Mouse (Mus musculus): ENCODE measurements around the gene Gtf2h3. TPM values are rescaled to one million over a fixed set of nuclear protein-coding genes. Genes with fewer than 3 reads are reported as not detected.

Gtf2h3 gene
- total and polyA plus RNA-seq, 3 experiments, result 51.9 to 84.9 (median 58.2) TPM

- dilution Hi-C loops (cut with MboI; ENCODE audit: extremely low pct_ligation_motif_present, extremely low pct_unique_long_range_greater_than_20kb, low sequenced_read_pairs), result no loop called here
- Histone ChIP-seq H3K27ac (ENCODE audit: insufficient read depth, low read depth) (no peak overlapping the region), H3K4me1 (ENCODE audit: control insufficient read depth in 1 of 2, insufficient read depth in 2 of 2) (no peaks in the 10 kb centered on the region), H3K79me2 (replicated peaks; ENCODE audit: control insufficient read depth, extremely low read depth, insufficient read depth, poor library complexity, severe bottlenecking) (no peaks in the 10 kb centered on the region), H3K4me2 (ENCODE audit: insufficient read depth, low read depth, poor library complexity, severe bottlenecking) (no peak overlapping the region), H3K9me3 (replicated peaks; ENCODE audit: low read length) (no peaks in the 10 kb centered on the region), H3K27me3 (replicated peaks) (no peaks in the 10 kb centered on the region), H3K4me3 (replicated peaks in 1 of 3; ENCODE audit: low read depth in 2 of 3, low read length in 2 of 3, poor library complexity in 1 of 3) (no peak overlapping the region), H3K36me3 (replicated peaks in 1 of 2; ENCODE audit: control insufficient read depth in 1 of 2, insufficient read depth in 1 of 2, low read length in 1 of 2) (peaks cover 89 to 99% of the 10 kb centered on the region in 2 experiments), H3K9ac (ENCODE audit: insufficient read depth, low read depth) (no peak overlapping the region)
- in situ Hi-C loops (cut with MboI; ENCODE audit: low pct_ligation_motif_present, low pct_unique_long_range_greater_than_20kb, low sequenced_read_pairs), result no loop called here
- TF ChIP-seq NELFE (IDR thresholded peaks at IDR 0.05; ENCODE audit: low read depth, low read length), result no peak
- 0 out of 2 replicates have a peak, but pooled peaks have one; percentile 35 for TF ChIP-seq POLR2AphosphoS2 (IDR thresholded peaks at IDR 0.05; ENCODE audit: low read depth, low read length)
- DNase-seq (ENCODE audit: extremely low read depth), result no peak
Measured at GRCm38 (mm10) chr5:124571068-124571467, 7.9 kb upstream of the Gtf2h3 start.

- TF ChIP-seq ELF1 (IDR thresholded peaks at IDR 0.05; ENCODE audit: low read depth, low read length) (no peak), JUND (conservative IDR thresholded peaks at IDR 0.05; ENCODE audit: low read depth, low read length) (no peak), POLR2AphosphoS2 (IDR thresholded peaks at IDR 0.05; ENCODE audit: low read depth, low read length) (no peak), TCF12 (IDR thresholded peaks at IDR 0.05; ENCODE audit: low read depth, low read length) (no peak), MXI1 (IDR thresholded peaks at IDR 0.05; ENCODE audit: low read depth, low read length) (no peak), TBP (conservative IDR thresholded peaks at IDR 0.05; ENCODE audit: low read depth, low read length) (no peak), ZKSCAN1 (IDR thresholded peaks at IDR 0.05; ENCODE audit: borderline replicate concordance, low read depth, low read length) (no peak), MAFK (IDR thresholded peaks at IDR 0.05; ENCODE audit: insufficient replicate concordance, low read length) (no peak), MYC (IDR thresholded peaks at IDR 0.05; ENCODE audit: low read depth, low read length) (no peak), SMC3 (IDR thresholded peaks at IDR 0.05; ENCODE audit: low read depth, low read length) (no peak), E2F4 (IDR thresholded peaks at IDR 0.05; ENCODE audit: insufficient replicate concordance, low read depth, low read length) (no peak), NRF1 (IDR thresholded peaks at IDR 0.05; ENCODE audit: low read depth, low read length) (no peak), ZNF384 (IDR thresholded peaks at IDR 0.05; ENCODE audit: low read depth, low read length) (no peak), IRF4 (IDR thresholded peaks at IDR 0.05; ENCODE audit: low read depth, low read length) (no peak), RAD21 (IDR thresholded peaks at IDR 0.05; ENCODE audit: low read depth, low read length) (no peak)
- no peak for DNase-seq (ENCODE audit: extremely low read depth)
- no peak overlapping the region for H3K9ac ChIP-seq (ENCODE audit: insufficient read depth, low read depth)
- H3K4me2 ChIP-seq (ENCODE audit: insufficient read depth, low read depth, poor library complexity, severe bottlenecking), result no peak overlapping the region
- H3K4me1 ChIP-seq (ENCODE audit: control insufficient read depth in 1 of 2, insufficient read depth in 2 of 2), result peaks cover 7 to 26% of the 10 kb centered on the region in 2 experiments; a peak in 3 of 4 replicates
- dilution Hi-C loops (cut with MboI; ENCODE audit: extremely low pct_ligation_motif_present, extremely low pct_unique_long_range_greater_than_20kb, low sequenced_read_pairs) (no loop called here), in situ Hi-C loops (cut with MboI; ENCODE audit: low pct_ligation_motif_present, low pct_unique_long_range_greater_than_20kb, low sequenced_read_pairs) (no loop called here)
- no peak overlapping the region for H3K4me3 ChIP-seq (replicated peaks in 1 of 3; ENCODE audit: low read depth in 2 of 3, low read length in 2 of 3, poor library complexity in 1 of 3)
- peaks cover 67 to 72% of the 10 kb centered on the region in 2 experiments for H3K36me3 ChIP-seq (replicated peaks in 1 of 2; ENCODE audit: control insufficient read depth in 1 of 2, insufficient read depth in 1 of 2, low read length in 1 of 2)
- H3K27ac ChIP-seq (ENCODE audit: insufficient read depth, low read depth), result no peak overlapping the region
- no peaks in the 10 kb centered on the region for H3K27me3 ChIP-seq (replicated peaks)
- H3K79me2 ChIP-seq (replicated peaks; ENCODE audit: control insufficient read depth, extremely low read depth, insufficient read depth, poor library complexity, severe bottlenecking), result peaks cover 25% of the 10 kb centered on the region
- H3K9me3 ChIP-seq (replicated peaks; ENCODE audit: low read length), result no peaks in the 10 kb centered on the region
Measured at GRCm38 (mm10) chr5:124575467-124575866, 3.5 kb upstream of the Gtf2h3 start.

All from CH12.LX (cell line).